Mouse (Mus musculus): ENCODE results near the gene Tas2r117. TPM values are rescaled to one million over a fixed set of nuclear protein-coding genes. Genes with fewer than 3 reads are reported as not detected.

The Tas2r117 gene
- total RNA-seq (2023): not detected

GRCm38 (mm10) chr6:132802518-132802917 is at the start of gene Tas2r117:
Gene Tas2r117 (plus strand): TSS chr6:132802818.

GRCm38 (mm10) chr6:132754430-132754829 is 48.2 kb upstream of the Tas2r117 start, which contains the start of gene Tas2r124:
Gene Tas2r124 (plus strand): TSS chr6:132754730.

GRCm38 (mm10) chr6:132761831-132762230 is 40.8 kb upstream of the Tas2r117 start, which contains the start of gene Tas2r102:
Gene Tas2r102 (plus strand): TSS chr6:132762131.

GRCm38 (mm10) chr6:132778062-132778461 is 24.6 kb upstream of the Tas2r117 start, which contains the start of gene Tas2r136:
Gene Tas2r136 (minus strand): TSS chr6:132778162.

GRCm38 (mm10) chr6:132846842-132847241 is 44.2 kb downstream of the Tas2r117 start, which contains the start of gene Tas2r123:
Gene Tas2r123 (plus strand): TSS chr6:132847142.

Other genes starting within 250 kb of the Tas2r117 start
- gene Prh1, start 233.0 kb upstream of the Tas2r117 start, total RNA-seq (2023): not detected
- gene Prp2, start 206.9 kb upstream of the Tas2r117 start, total RNA-seq (2023): not detected
- gene A630073D07Rik, start 151.3 kb upstream of the Tas2r117 start, total RNA-seq (2023): not detected
- gene Tas2r120, start 145.9 kb upstream of the Tas2r117 start, total RNA-seq (2023): not detected
- not detected for gene Tas2r121, start 101.8 kb upstream of the Tas2r117 start, total RNA-seq (2023)
- not detected for gene Tas2r122, start 90.9 kb upstream of the Tas2r117 start, total RNA-seq (2023)
- not detected for gene Tas2r115, start 64.8 kb upstream of the Tas2r117 start, total RNA-seq (2023)
- not detected for gene Tas2r124, start 48.1 kb upstream of the Tas2r117 start, total RNA-seq (2023)
- not detected for gene Tas2r102, start 40.7 kb upstream of the Tas2r117 start, total RNA-seq (2023)
- not detected for gene Tas2r136, start 24.7 kb upstream of the Tas2r117 start, total RNA-seq (2023)
- gene Tas2r123, start 44.3 kb downstream of the Tas2r117 start, total RNA-seq (2023): not detected
- gene Tas2r116, start 52.6 kb downstream of the Tas2r117 start, total RNA-seq (2023): not detected
- not detected for gene Tas2r110, start 65.2 kb downstream of the Tas2r117 start, total RNA-seq (2023)
- not detected for gene Tas2r113, start 90.2 kb downstream of the Tas2r117 start, total RNA-seq (2023)
- not detected for gene Tas2r125, start 106.8 kb downstream of the Tas2r117 start, total RNA-seq (2023)
- gene Tas2r129, start 148.3 kb downstream of the Tas2r117 start, total RNA-seq (2023): not detected
- not detected for gene Tas2r131, start 155.1 kb downstream of the Tas2r117 start, total RNA-seq (2023)
- not detected for gene Tas2r109, start 178.1 kb downstream of the Tas2r117 start, total RNA-seq (2023)
- gene Tas2r103, start 234.3 kb downstream of the Tas2r117 start, total RNA-seq (2023): not detected